Mouse (Mus musculus): Measurements from ENCODE around the gene Clasp1.

Clasp1 gene

DNA sequence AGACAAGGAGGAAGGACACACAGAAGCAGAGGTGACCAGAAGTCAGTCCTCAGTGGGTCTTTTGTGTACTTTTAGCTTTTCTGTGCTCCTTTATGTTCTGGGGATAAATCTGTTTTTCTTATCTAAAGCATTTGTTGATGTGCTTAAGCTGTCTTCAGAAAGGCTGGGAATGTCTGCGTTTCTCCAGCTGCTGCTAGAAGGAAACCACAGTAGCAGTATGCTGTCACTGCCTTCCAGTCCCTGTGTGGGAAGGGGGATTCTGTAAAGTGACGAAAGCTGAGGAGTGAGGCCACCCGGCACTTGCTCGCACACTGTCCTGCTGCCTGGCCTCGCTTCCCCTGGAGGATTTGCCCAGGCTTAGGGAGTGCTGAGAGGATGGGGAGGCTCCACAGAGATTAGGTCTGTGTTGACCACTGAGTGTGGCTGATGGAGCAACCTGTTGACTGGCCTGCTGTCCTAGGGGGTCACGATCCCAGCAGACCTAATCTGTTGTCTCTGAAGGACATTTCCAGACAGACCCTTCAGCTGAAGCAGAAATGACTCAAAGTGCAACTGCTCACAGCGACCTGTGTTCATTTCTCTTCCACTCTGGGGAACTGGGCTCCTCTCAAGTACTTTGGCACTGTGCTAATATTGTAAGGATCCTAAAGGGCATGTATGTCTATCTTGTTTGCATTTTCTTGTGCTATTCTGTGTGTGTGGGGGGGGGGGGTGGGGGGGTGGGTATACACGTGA is 93.6 kb downstream of the Clasp1 start:
- DNase-seq (ENCODE audit: low read depth, low spot score), result no peak
- Histone ChIP-seq H3K27me3 (ENCODE audit: control insufficient read depth, insufficient read depth, low read length, poor library complexity, severe bottlenecking) (no peaks in the 10 kb centered on the region), H3K36me3 (ENCODE audit: control insufficient read depth, insufficient read depth, low read length, poor library complexity, severe bottlenecking) (peaks cover 3% of the 10 kb centered on the region; the same call in 1 of the 2 replicates)

DNA sequence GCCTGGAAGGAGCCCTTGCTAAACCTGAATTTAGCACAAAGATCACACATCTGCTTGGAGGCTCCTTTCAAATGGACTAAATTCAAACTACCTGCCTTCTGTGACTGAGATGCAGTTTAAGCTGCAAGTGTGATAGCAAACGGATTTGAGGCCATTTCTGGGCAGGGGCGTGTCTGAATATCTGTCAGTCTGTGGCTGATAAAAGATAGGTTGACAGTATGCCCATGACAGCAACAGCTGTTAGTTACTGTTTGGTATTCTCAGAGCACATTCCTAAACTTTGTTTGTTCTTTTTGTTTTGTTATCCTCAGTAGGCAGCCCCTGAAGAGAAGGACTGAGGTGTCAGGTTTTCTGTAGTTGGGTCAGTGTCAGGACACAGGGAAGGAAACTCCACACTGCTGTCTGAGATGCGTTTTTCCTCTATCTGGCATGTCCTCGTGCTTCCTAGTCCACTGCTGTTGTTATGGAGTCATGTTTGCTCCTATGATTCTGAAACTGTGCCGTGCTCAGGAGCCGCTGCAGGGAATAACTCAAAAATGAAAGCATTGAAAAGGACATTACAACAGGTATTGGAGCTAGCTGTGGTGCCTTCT is 94.7 kb downstream of the Clasp1 start:
- H3K27me3 ChIP-seq (ENCODE audit: control insufficient read depth, insufficient read depth, low read length, poor library complexity, severe bottlenecking), result no peaks in the 10 kb centered on the region
- H3K36me3 ChIP-seq (ENCODE audit: control insufficient read depth, insufficient read depth, low read length, poor library complexity, severe bottlenecking), result peaks cover under 1% of the 10 kb centered on the region; the same call in 1 of the 2 replicates
- no peak for DNase-seq (ENCODE audit: low read depth, low spot score)

- Histone ChIP-seq H3K27me3 (ENCODE audit: control insufficient read depth, insufficient read depth, low read length, poor library complexity, severe bottlenecking) (no peaks in the 10 kb centered on the region), H3K36me3 (ENCODE audit: control insufficient read depth, insufficient read depth, low read length, poor library complexity, severe bottlenecking) (no peaks in the 10 kb centered on the region; the same call in 1 of the 2 replicates)
- DNase-seq (ENCODE audit: low read depth, low spot score), result no peak
These were observed 96.7 kb downstream of the Clasp1 start for GRCm38 (mm10) chr1:118485572-118485971.

DNA sequence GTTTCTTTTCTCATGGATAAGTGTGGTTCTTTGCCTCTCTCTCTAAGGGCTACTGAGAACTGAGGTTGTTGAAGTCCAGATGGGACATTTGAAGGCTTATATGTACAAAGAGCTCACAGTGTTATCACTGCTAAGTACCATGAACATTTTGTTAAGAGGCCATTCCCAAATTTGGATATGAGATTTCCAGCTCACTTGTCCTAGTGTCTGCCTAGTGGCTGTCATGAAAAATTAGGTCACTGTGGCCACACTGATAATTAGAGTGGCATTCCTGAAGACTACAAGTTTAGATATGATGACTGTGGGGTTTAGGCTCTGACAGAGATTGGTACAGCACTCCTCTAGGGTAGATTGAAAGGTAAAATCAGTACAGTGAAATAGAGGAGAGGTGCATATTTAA is 97.2 kb downstream of the Clasp1 start:
- DNase-seq (ENCODE audit: low read depth, low spot score), result no peak
- no peaks in the 10 kb centered on the region; the same call in 1 of the 2 replicates for H3K36me3 ChIP-seq (ENCODE audit: control insufficient read depth, insufficient read depth, low read length, poor library complexity, severe bottlenecking)
- H3K27me3 ChIP-seq (ENCODE audit: control insufficient read depth, insufficient read depth, low read length, poor library complexity, severe bottlenecking), result no peaks in the 10 kb centered on the region

DNA sequence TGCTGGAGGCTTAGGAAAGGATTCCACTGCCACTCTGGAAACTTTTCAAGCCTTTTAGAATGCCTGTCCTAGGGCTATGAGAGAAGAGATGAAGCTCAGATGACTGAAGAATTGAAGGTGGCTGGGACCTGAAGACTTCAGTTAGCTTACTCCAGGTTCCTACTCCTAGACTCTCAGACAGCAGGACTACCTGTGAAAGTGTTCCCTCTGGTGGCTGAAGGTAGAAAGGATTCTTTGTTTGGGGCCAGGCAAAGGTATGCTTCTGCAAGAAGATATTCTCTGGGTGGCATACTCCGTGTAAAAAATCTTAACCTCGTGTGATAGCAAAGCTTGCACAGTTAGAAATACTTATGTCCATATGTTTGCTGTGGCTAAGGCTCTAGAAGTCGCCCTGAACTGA is 104.0 kb downstream of the Clasp1 start:
- Histone ChIP-seq H3K27me3 (ENCODE audit: control insufficient read depth, insufficient read depth, low read length, poor library complexity, severe bottlenecking) (no peaks in the 10 kb centered on the region), H3K36me3 (ENCODE audit: control insufficient read depth, insufficient read depth, low read length, poor library complexity, severe bottlenecking) (no peaks in the 10 kb centered on the region)
- DNase-seq (ENCODE audit: low read depth, low spot score), result peak; percentile 46

DNA sequence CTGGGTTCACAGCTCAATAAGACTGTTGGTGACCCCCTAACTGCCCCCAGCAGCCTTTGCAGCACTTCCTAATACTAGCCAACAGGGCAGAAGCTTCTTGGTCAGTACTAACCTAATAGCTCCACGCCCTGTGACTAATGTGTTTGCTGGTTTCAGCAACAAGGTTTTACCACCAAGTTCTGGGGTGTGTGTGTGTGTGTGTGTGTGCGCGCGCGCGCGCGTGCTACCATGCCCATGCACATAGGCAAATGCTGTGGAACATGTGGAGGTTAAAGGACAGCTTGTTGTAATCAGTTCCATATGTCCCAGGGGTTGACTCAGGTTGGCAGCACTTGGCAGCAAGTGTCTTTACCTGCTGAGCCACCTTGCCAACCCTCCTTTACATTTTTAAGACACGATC is 105.7 kb downstream of the Clasp1 start:
- DNase-seq (ENCODE audit: low read depth, low spot score), result no peak
- Histone ChIP-seq H3K36me3 (ENCODE audit: control insufficient read depth, insufficient read depth, low read length, poor library complexity, severe bottlenecking) (peaks cover 5% of the 10 kb centered on the region), H3K27me3 (ENCODE audit: control insufficient read depth, insufficient read depth, low read length, poor library complexity, severe bottlenecking) (no peaks in the 10 kb centered on the region)

GRCm38 (mm10) chr1:118498311-118498710 is 109.5 kb downstream of the Clasp1 start:
- Histone ChIP-seq H3K27me3 (ENCODE audit: control insufficient read depth, insufficient read depth, low read length, poor library complexity, severe bottlenecking) (no peaks in the 10 kb centered on the region), H3K36me3 (ENCODE audit: control insufficient read depth, insufficient read depth, low read length, poor library complexity, severe bottlenecking) (peaks cover 22% of the 10 kb centered on the region)
- DNase-seq (ENCODE audit: low read depth, low spot score), result peak; percentile 89

- DNase-seq (ENCODE audit: low read depth, low spot score), result no peak
- no peaks in the 10 kb centered on the region for H3K27me3 ChIP-seq (ENCODE audit: control insufficient read depth, insufficient read depth, low read length, poor library complexity, severe bottlenecking)
- H3K36me3 ChIP-seq (ENCODE audit: control insufficient read depth, insufficient read depth, low read length, poor library complexity, severe bottlenecking), result peaks cover 25% of the 10 kb centered on the region
These were observed 111.7 kb downstream of the Clasp1 start for GRCm38 (mm10) chr1:118500606-118501005.

DNA sequence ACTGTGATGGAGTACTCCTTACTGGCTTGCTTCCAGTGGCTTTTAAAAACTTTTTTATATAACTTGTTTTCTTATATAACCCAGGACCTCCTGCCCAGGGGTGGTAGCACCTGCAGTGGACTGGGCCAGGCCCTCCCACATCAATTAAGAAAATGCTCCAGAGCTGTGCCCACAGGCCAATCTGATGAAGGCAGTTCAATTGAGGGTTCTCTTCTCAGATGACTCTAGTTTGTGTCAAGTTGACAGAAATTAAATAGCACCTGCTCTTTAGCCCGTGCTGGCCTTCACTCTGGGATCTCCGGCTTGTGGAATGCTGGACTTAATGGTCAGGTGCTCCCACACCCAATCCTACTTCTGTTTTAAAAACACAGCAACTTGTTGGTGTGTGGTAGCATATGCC is 112.8 kb downstream of the Clasp1 start:
- no peak for DNase-seq (ENCODE audit: low read depth, low spot score)
- H3K27me3 ChIP-seq (ENCODE audit: control insufficient read depth, insufficient read depth, low read length, poor library complexity, severe bottlenecking), result no peaks in the 10 kb centered on the region
- H3K36me3 ChIP-seq (ENCODE audit: control insufficient read depth, insufficient read depth, low read length, poor library complexity, severe bottlenecking), result peaks cover 25% of the 10 kb centered on the region

DNA sequence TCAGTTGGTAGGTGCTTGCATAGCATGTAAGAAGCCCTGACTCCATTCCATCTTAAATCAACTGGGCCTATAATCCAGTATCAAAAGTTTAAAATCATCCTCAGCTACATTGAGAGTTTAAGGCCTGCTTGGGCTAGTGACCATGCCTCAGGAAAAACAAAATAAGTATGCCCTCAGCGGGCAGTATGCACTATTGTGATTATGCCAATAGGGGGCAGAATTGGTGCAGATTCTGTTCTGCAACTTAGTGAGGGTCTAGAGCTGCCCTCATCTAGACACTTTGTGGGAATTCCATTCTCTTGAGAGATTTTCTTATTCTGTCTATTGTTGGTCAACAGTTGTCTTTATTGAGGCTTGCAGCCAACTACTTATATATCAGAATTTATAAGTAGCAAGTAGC is 116.9 kb downstream of the Clasp1 start:
- no peak for DNase-seq (ENCODE audit: low read depth, low spot score)
- Histone ChIP-seq H3K27me3 (ENCODE audit: control insufficient read depth, insufficient read depth, low read length, poor library complexity, severe bottlenecking) (no peaks in the 10 kb centered on the region), H3K36me3 (ENCODE audit: control insufficient read depth, insufficient read depth, low read length, poor library complexity, severe bottlenecking) (peaks cover 19% of the 10 kb centered on the region)

GRCm38 (mm10) chr1:118510996-118511395 is 122.1 kb downstream of the Clasp1 start:
- Histone ChIP-seq H3K27me3 (ENCODE audit: control insufficient read depth, insufficient read depth, low read length, poor library complexity, severe bottlenecking) (no peaks in the 10 kb centered on the region), H3K36me3 (ENCODE audit: control insufficient read depth, insufficient read depth, low read length, poor library complexity, severe bottlenecking) (peaks cover 15% of the 10 kb centered on the region)
- DNase-seq (ENCODE audit: low read depth, low spot score), result no peak

GRCm38 (mm10) chr1:118511738-118512530 is 123.1 kb downstream of the Clasp1 start:
- Histone ChIP-seq H3K36me3 (ENCODE audit: control insufficient read depth, insufficient read depth, low read length, poor library complexity, severe bottlenecking) (peaks cover 15% of the 10 kb centered on the region), H3K27me3 (ENCODE audit: control insufficient read depth, insufficient read depth, low read length, poor library complexity, severe bottlenecking) (no peaks in the 10 kb centered on the region)
- no peak for DNase-seq (ENCODE audit: low read depth, low spot score)

- DNase-seq (ENCODE audit: low read depth, low spot score), result no peak
- peaks cover 21% of the 10 kb centered on the region for H3K36me3 ChIP-seq (ENCODE audit: control insufficient read depth, insufficient read depth, low read length, poor library complexity, severe bottlenecking)
- H3K27me3 ChIP-seq (ENCODE audit: control insufficient read depth, insufficient read depth, low read length, poor library complexity, severe bottlenecking), result no peaks in the 10 kb centered on the region
These were observed 127.4 kb downstream of the Clasp1 start for GRCm38 (mm10) chr1:118516256-118516655.

DNA sequence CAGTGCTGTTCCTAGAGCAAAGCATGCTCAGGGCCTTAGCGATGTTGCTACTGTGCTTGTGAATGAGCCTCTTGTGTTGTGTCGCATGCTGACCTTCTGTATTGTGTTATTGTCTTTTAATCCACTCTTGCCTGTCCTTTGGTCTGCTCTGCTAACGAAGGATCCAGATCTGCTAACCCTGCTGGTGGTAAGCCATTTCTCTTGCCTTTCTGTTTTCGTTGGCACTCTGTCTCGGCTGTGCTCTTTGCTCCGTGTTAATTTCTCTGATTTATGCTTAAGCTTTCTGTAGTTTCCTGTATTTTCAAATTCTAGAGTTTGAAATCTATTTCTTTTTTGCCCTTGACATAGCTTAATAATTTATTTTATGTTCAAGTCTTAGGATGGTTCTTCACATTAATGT is 134.3 kb downstream of the Clasp1 start:
- Histone ChIP-seq H3K36me3 (ENCODE audit: control insufficient read depth, insufficient read depth, low read length, poor library complexity, severe bottlenecking) (peaks cover 22% of the 10 kb centered on the region), H3K27me3 (ENCODE audit: control insufficient read depth, insufficient read depth, low read length, poor library complexity, severe bottlenecking) (no peaks in the 10 kb centered on the region)
- no peak for DNase-seq (ENCODE audit: low read depth, low spot score)

- no peak for DNase-seq (ENCODE audit: low read depth, low spot score)
- Histone ChIP-seq H3K27me3 (ENCODE audit: control insufficient read depth, insufficient read depth, low read length, poor library complexity, severe bottlenecking) (no peaks in the 10 kb centered on the region), H3K36me3 (ENCODE audit: control insufficient read depth, insufficient read depth, low read length, poor library complexity, severe bottlenecking) (peaks cover 25% of the 10 kb centered on the region)
These were observed 136.5 kb downstream of the Clasp1 start for GRCm38 (mm10) chr1:118525336-118525735.

Measured in splenic B cell, adult 2 months (primary cell).